Mouse (Mus musculus) lung, adult 2 months (tissue): Measurements from ENCODE around the gene U2surp.

Experiments
- CTCF ChIP-seq: fragments of 200-500 bp; IDR thresholded peaks from 2 replicates; pipeline ENCODE4 v1.5.1; 2011; ENCODE audit warnings: mild to moderate bottlenecking, low read length, control low read depth; ENCODE audit not compliant: insufficient read depth
- POLR2A ChIP-seq: fragments of 200-500 bp; IDR thresholded peaks from 2 replicates; pipeline ENCODE4 v1.6.1; 2011; ENCODE audit warnings: low read depth, mild to moderate bottlenecking, control low read depth, low read length, borderline replicate concordance; ENCODE audit errors: extremely low read depth

DNA sequence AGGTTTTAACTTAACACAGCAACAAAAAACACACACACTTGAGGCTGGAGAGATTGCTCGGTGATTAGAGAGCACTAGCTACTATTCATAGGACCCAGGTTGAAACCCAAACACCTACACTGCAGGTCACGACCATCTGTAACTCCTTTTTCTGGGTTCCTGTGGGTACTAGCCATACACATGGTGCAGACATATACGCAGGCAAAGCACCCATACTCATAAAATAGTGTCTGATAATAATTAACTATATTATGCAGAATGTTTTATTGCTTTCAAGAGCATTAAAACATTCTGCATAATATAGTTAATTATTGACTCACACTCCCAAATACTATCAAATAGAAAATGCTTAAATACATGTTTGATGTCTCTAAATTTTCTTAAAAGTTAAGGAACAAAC lies 6.1 kb downstream of the U2surp start:
- TF ChIP-seq CTCF (no peak), POLR2A (no peak)
